Mouse (Mus musculus): Measurements from ENCODE around the gene Atl3. TPM values are rescaled to one million over a fixed set of nuclear protein-coding genes. Genes with fewer than 3 reads are reported as not detected.

Atl3 gene
- polyA plus RNA-seq, 1 experiment from 2014 or later = 7.6 TPM

GRCm38 (mm10) chr19:7563676-7564075 is 69.8 kb downstream of the Atl3 start:
- no peak overlapping the region for H3K4me3 ChIP-seq
- no peak overlapping the region for H3K27ac ChIP-seq (replicated peaks)
- no peak overlapping the region for H3K9ac ChIP-seq (replicated peaks)
- H3K27me3 ChIP-seq = peaks cover 7% of the 10 kb centered on the region
- no peak for ATAC-seq (ENCODE audit: low FRiP score, low read depth)
- no peaks in the 10 kb centered on the region for H3K36me3 ChIP-seq
- no peaks in the 10 kb centered on the region for H3K9me3 ChIP-seq
- 89% methylated on average over 2 of the region's 2 CpGs for WGBS
- H3K4me1 ChIP-seq = no peaks in the 10 kb centered on the region
- H3K4me2 ChIP-seq (replicated peaks) = no peak overlapping the region

GRCm38 (mm10) chr19:7564457-7564856 is 70.6 kb downstream of the Atl3 start:
- Histone ChIP-seq H3K4me3 (no peak overlapping the region), H3K4me1 (no peaks in the 10 kb centered on the region), H3K9ac (replicated peaks) (no peak overlapping the region), H3K9me3 (no peaks in the 10 kb centered on the region), H3K27me3 (no peaks in the 10 kb centered on the region), H3K36me3 (no peaks in the 10 kb centered on the region), H3K27ac (replicated peaks) (no peak overlapping the region), H3K4me2 (replicated peaks) (no peak overlapping the region)
- 76% methylated on average over 1 of the region's 1 CpGs for WGBS
- no peak for ATAC-seq (ENCODE audit: low FRiP score, low read depth)

DNA sequence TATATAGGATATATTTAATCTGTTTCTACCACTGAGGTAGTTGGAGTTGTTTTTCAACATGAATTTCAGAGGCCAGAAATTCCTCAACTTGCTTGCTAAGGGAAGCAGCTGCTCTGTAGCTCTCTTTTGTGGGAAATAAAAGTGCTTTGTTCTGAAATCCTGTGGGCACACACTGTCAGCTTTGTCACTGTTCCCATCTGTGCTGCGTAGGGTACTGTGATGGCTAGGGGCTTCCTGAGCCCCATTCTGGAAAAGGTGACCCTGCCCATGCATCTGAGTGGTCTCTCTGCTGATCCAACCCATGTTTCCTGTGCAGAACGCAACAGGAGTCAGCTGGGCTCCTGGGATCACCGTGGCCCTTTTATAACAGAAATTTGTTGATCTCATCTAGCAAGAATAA is 73.0 kb downstream of the Atl3 start:
- WGBS = 59% methylated on average over 3 of the region's 3 CpGs
- no peaks in the 10 kb centered on the region for H3K4me1 ChIP-seq
- H3K4me2 ChIP-seq (replicated peaks) = no peak overlapping the region
- no peak overlapping the region for H3K4me3 ChIP-seq
- H3K27me3 ChIP-seq = no peaks in the 10 kb centered on the region
- no peak overlapping the region for H3K27ac ChIP-seq (replicated peaks)
- H3K36me3 ChIP-seq = no peaks in the 10 kb centered on the region
- H3K9me3 ChIP-seq = no peaks in the 10 kb centered on the region
- ATAC-seq (ENCODE audit: low FRiP score, low read depth) = no peak
- no peak overlapping the region for H3K9ac ChIP-seq (replicated peaks)

DNA sequence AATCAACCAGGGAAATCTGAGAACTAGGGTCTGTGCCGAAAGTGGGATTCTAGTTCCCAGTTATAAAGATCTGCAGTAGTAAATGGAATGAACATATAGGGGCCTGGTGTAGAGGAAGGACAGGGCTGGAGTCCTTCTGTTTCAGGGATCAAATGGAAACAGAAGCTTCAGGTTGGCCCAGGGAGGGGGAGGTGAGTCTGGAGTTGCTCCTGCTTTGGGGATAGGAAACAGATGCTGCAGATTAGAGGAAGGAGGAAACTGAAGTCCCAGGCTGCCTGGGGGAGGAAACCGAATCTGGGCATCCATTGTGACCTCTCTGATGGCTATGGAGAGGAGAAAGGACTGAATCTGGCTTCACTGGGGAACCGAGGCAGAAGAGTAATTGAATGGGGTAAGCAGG is 74.5 kb downstream of the Atl3 start:
- no peak overlapping the region for H3K27ac ChIP-seq (replicated peaks)
- no peaks in the 10 kb centered on the region for H3K9me3 ChIP-seq
- no peaks in the 10 kb centered on the region for H3K27me3 ChIP-seq
- no peak for ATAC-seq (ENCODE audit: low FRiP score, low read depth)
- H3K4me1 ChIP-seq = no peaks in the 10 kb centered on the region
- no peak overlapping the region for H3K4me3 ChIP-seq
- WGBS = 53% methylated on average over 3 of the region's 3 CpGs
- no peaks in the 10 kb centered on the region for H3K36me3 ChIP-seq
- no peak overlapping the region for H3K4me2 ChIP-seq (replicated peaks)
- no peak overlapping the region for H3K9ac ChIP-seq (replicated peaks)

- no peaks in the 10 kb centered on the region for H3K4me1 ChIP-seq
- WGBS = 83% methylated on average over 5 of the region's 5 CpGs
- H3K4me2 ChIP-seq (replicated peaks) = no peak overlapping the region
- no peak overlapping the region for H3K4me3 ChIP-seq
- no peak overlapping the region for H3K27ac ChIP-seq (replicated peaks)
- no peak overlapping the region for H3K9ac ChIP-seq (replicated peaks)
- no peaks in the 10 kb centered on the region for H3K9me3 ChIP-seq
- no peaks in the 10 kb centered on the region for H3K27me3 ChIP-seq
- ATAC-seq (ENCODE audit: low FRiP score, low read depth) = no peak
- no peaks in the 10 kb centered on the region for H3K36me3 ChIP-seq
Observed at GRCm38 (mm10) chr19:7569650-7570049, 75.8 kb downstream of the Atl3 start.

DNA sequence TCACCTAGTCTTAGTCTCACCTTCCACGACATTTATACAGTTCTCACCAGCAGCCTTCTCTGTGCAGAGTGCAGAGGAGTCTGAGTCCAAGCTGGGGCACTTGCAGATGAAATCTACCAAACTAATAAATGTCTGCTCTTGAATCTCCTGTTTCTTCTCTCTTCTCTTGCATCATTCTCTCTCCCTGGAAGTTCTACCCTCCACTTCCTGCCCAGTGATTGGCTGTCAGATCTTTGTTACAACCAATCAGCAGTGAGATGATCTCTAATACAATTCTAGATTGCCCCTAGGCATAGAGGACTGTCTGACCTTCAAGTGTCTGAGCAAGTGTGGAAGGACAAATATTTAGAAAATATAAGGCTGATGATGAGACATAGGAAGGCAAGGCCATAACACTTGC is 82.3 kb downstream of the Atl3 start:
- Histone ChIP-seq H3K9me3 (no peaks in the 10 kb centered on the region), H3K27ac (replicated peaks) (no peak overlapping the region), H3K4me1 (no peaks in the 10 kb centered on the region), H3K4me2 (replicated peaks) (no peak overlapping the region), H3K36me3 (no peaks in the 10 kb centered on the region), H3K27me3 (no peaks in the 10 kb centered on the region), H3K9ac (replicated peaks) (no peak overlapping the region), H3K4me3 (no peak overlapping the region)
- 83% methylated on average over 1 of the region's 1 CpGs for WGBS
- no peak for ATAC-seq (ENCODE audit: low FRiP score, low read depth)

DNA sequence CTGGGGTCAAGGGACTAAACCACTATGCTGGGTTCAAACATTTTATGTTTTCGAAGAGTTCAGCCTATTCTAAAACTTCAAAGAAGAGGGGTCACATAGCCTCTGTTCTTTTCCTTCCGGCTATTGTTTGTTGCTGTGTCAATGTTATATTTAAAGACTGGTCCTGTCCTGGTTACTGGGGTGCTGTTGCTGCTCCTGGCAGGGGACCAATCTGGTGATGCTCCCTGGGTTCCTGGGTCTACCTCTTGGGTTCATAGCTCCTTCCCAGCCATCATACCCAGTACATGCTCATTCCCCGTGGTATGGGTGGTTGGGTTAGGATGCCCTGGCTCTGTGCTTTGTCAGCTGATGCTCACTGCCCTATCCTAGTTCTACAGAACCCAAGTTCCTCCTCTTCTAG is 83.9 kb downstream of the Atl3 start:
- Histone ChIP-seq H3K9me3 (no peaks in the 10 kb centered on the region), H3K27me3 (no peaks in the 10 kb centered on the region), H3K4me3 (no peak overlapping the region), H3K9ac (replicated peaks) (no peak overlapping the region), H3K4me2 (replicated peaks) (no peak overlapping the region), H3K27ac (replicated peaks) (no peak overlapping the region), H3K36me3 (no peaks in the 10 kb centered on the region), H3K4me1 (no peaks in the 10 kb centered on the region)
- 79% methylated on average over 3 of the region's 3 CpGs for WGBS
- no peak for ATAC-seq (ENCODE audit: low FRiP score, low read depth)

GRCm38 (mm10) chr19:7581042-7581441 is 87.2 kb downstream of the Atl3 start:
- Histone ChIP-seq H3K9ac (replicated peaks) (no peak overlapping the region), H3K27ac (replicated peaks) (no peak overlapping the region), H3K9me3 (no peaks in the 10 kb centered on the region), H3K4me1 (no peaks in the 10 kb centered on the region), H3K27me3 (no peaks in the 10 kb centered on the region), H3K36me3 (no peaks in the 10 kb centered on the region), H3K4me3 (no peak overlapping the region), H3K4me2 (replicated peaks) (no peak overlapping the region)
- WGBS = 77% methylated on average over 5 of the region's 5 CpGs
- no peak for ATAC-seq (ENCODE audit: low FRiP score, low read depth)

- H3K9me3 ChIP-seq = no peaks in the 10 kb centered on the region
- H3K9ac ChIP-seq (replicated peaks) = no peak overlapping the region
- H3K27ac ChIP-seq (replicated peaks) = no peak overlapping the region
- no peak for ATAC-seq (ENCODE audit: low FRiP score, low read depth)
- H3K4me3 ChIP-seq = no peak overlapping the region
- H3K4me2 ChIP-seq (replicated peaks) = no peak overlapping the region
- no peaks in the 10 kb centered on the region for H3K36me3 ChIP-seq
- WGBS = 67% methylated on average over 7 of the region's 7 CpGs
- no peaks in the 10 kb centered on the region for H3K4me1 ChIP-seq
- no peaks in the 10 kb centered on the region for H3K27me3 ChIP-seq
Observed at GRCm38 (mm10) chr19:7583101-7583500, 89.3 kb downstream of the Atl3 start.

- H3K4me2 ChIP-seq (replicated peaks) = no peak overlapping the region
- 87% methylated on average over 3 of the region's 3 CpGs for WGBS
- H3K9ac ChIP-seq (replicated peaks) = no peak overlapping the region
- H3K4me3 ChIP-seq = no peak overlapping the region
- H3K4me1 ChIP-seq = no peaks in the 10 kb centered on the region
- ATAC-seq (ENCODE audit: low FRiP score, low read depth) = no peak
- H3K27ac ChIP-seq (replicated peaks) = no peak overlapping the region
- no peaks in the 10 kb centered on the region for H3K36me3 ChIP-seq
- H3K27me3 ChIP-seq = no peaks in the 10 kb centered on the region
- H3K9me3 ChIP-seq = no peaks in the 10 kb centered on the region
Observed at GRCm38 (mm10) chr19:7583599-7583998, 89.8 kb downstream of the Atl3 start.

DNA sequence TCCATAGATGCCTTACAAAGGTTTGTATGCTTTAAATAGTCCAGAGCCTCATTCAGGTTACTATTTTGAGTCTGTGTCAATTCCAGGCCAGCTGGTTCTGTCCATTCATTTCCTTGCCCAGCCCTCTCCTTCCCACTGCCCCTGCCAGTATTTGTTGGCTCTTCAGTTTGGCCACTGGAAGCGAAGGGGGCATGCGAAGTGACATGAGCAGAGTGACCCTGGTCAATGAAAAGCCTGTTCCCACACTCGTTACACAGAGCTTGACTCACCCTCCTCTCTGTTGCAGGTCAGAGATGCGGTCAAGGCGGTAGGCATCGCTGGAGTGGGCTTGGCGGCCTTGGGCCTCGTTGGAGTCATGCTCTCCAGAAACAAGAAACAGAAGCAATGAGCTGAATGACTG is 91.4 kb downstream of the Atl3 start:
- no peaks in the 10 kb centered on the region for H3K36me3 ChIP-seq
- H3K4me1 ChIP-seq = no peaks in the 10 kb centered on the region
- H3K4me3 ChIP-seq = no peak overlapping the region
- H3K4me2 ChIP-seq (replicated peaks) = no peak overlapping the region
- H3K9ac ChIP-seq (replicated peaks) = no peak overlapping the region
- H3K27ac ChIP-seq (replicated peaks) = no peak overlapping the region
- no peaks in the 10 kb centered on the region for H3K9me3 ChIP-seq
- no peaks in the 10 kb centered on the region for H3K27me3 ChIP-seq
- WGBS = 91% methylated on average over 8 of the region's 8 CpGs
- ATAC-seq (ENCODE audit: low FRiP score, low read depth) = no peak

- WGBS = 94% methylated on average over 6 of the region's 6 CpGs
- H3K4me3 ChIP-seq = no peak overlapping the region
- H3K9me3 ChIP-seq = no peaks in the 10 kb centered on the region
- H3K36me3 ChIP-seq = no peaks in the 10 kb centered on the region
- H3K27ac ChIP-seq (replicated peaks) = no peak overlapping the region
- H3K4me1 ChIP-seq = no peaks in the 10 kb centered on the region
- no peak for ATAC-seq (ENCODE audit: low FRiP score, low read depth)
- H3K9ac ChIP-seq (replicated peaks) = no peak overlapping the region
- H3K27me3 ChIP-seq = no peaks in the 10 kb centered on the region
- H3K4me2 ChIP-seq (replicated peaks) = no peak overlapping the region
Observed at GRCm38 (mm10) chr19:7585764-7586163, 91.9 kb downstream of the Atl3 start.

All from midbrain, embryonic 12.5 days (tissue).